Mouse (Mus musculus) gastrocnemius, postnatal 4 days (tissue): ENCODE measurements around the gene Zscan4d. TPM values are rescaled to one million over a fixed set of nuclear protein-coding genes. Genes with fewer than 3 reads are reported as not detected.
"Not testable (repeated sequence)": the region's sequence is repeated elsewhere in the genome, so short reads cannot be mapped to it uniquely, and the experiment has no call there.

Experiments
- DNase-seq, 2 experiments: peaks; one replicate each; pipeline ENCODE4 v3.0.0; 2021 to 2022; ENCODE audit warnings: low spot score in 2 of 2, mixed read lengths in 2 of 2
- long read RNA-seq, 2 experiments: library from polyadenylated mRNA; stranded (forward); transcript quantifications; one replicate each; pipeline ENCODE4 v2.0.0; 2021
- total RNA-seq, 2 experiments: library from RNA; stranded (reverse); gene quantifications; 2 replicates each; pipeline ENCODE4 v1.2.3; 2021

Gene Zscan4d
- total RNA-seq = not detected
- long read RNA-seq, experiment 1 = 0 reads
- long read RNA-seq, experiment 2 = 0 reads

DNA sequence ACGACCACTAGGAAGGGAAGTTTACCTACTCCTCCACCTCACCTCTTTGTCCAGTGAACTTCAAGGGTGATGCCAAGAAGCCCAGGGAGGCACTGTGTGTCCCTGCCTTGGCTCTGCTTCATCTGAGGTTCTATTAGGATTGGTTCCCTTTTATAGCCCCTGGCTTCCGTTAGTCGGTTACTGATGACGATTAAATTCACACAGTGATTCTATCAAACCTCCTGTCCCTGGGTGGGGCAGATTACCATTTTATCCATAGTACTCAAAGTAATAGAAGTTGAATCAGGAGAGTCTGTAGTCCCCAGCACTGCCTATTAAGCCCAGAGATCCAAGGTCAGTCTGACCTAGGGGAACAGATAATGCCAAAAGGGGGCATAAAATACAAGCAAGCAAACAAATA lies at the start of gene Zscan4d:
TSS of gene Zscan4d (minus strand) at position 101 of the 400 bp plus-strand sequence.
- DNase-seq = not testable (repeated sequence)

GRCm38 (mm10) chr7:11158036-11158435 lies 7.9 kb downstream of the Zscan4d start:
- not testable (repeated sequence) for DNase-seq

Other genes starting within 250 kb of the Zscan4d start
- not detected for gene Zscan4c, start 160.4 kb downstream of the Zscan4d start, total RNA-seq
- not detected for gene Zscan4-ps1, start 96.5 kb downstream of the Zscan4d start, total RNA-seq
- not detected for gene Zscan4e, start 144.5 kb upstream of the Zscan4d start, total RNA-seq
- gene Zscan4f, start 231.8 kb upstream of the Zscan4d start, total RNA-seq = not detected